Mouse (Mus musculus): ENCODE measurements around the gene Slfn4. TPM values are rescaled to one million over a fixed set of nuclear protein-coding genes. Genes with fewer than 3 reads are reported as not detected.
A peak's percentile ranks its signal among the peaks of the same experiment; 100 is the strongest.
"Not testable (repeated sequence)": the region's sequence is repeated elsewhere in the genome, so short reads cannot be mapped to it uniquely, and the experiment has no call there.

Slfn4 gene
- 0.86 and 1.0 TPM in 2 replicates for polyA plus RNA-seq (2012; rRNA removed)

GRCm38 (mm10) chr11:83174948-83175539 is at the start of gene Slfn4:
Gene Slfn4, plus strand, starts transcription at chr11:83175186.
- 85% methylated on average over 12 of the region's 12 CpGs for WGBS
- Histone ChIP-seq H3K27ac (ENCODE audit: insufficient read depth, low read length) (no peak within 1 kb of the TSS), H3K4me3 (ENCODE audit: extremely low read depth, insufficient read depth, insufficient read length) (no peak within 1 kb of the TSS), H3K36me3 (ENCODE audit: control insufficient read depth, insufficient read depth, low read length) (no peaks in the 10 kb centered on the region), H3K4me1 (ENCODE audit: control insufficient read depth, insufficient read depth, insufficient read length) (no peaks in the 10 kb centered on the region), H3K27me3 (ENCODE audit: control insufficient read depth, insufficient read depth, low read length) (no peaks in the 10 kb centered on the region)
- TF ChIP-seq POLR2A (IDR thresholded peaks at IDR 0.05; ENCODE audit: low read depth, low read length) (no peak), CTCF (IDR thresholded peaks at IDR 0.05; ENCODE audit: extremely low read depth, insufficient read depth, insufficient read length, insufficient replicate concordance) (no peak)
- DNase-seq (ENCODE audit: low read depth in 1 of 2, low spot score in 2 of 2): no peak

GRCm38 (mm10) chr11:83125633-83126032 is 49.4 kb upstream of the Slfn4 start:
- not testable (repeated sequence) for DNase-seq (ENCODE audit: low read depth in 1 of 2, low spot score in 2 of 2); H3K27me3 ChIP-seq (ENCODE audit: control insufficient read depth, insufficient read depth, low read length); H3K4me1 ChIP-seq (ENCODE audit: control insufficient read depth, insufficient read depth, insufficient read length); H3K4me3 ChIP-seq (ENCODE audit: extremely low read depth, insufficient read depth, insufficient read length); H3K27ac ChIP-seq (ENCODE audit: insufficient read depth, low read length); H3K36me3 ChIP-seq (ENCODE audit: control insufficient read depth, insufficient read depth, low read length)
- 80% methylated on average over 1 of the region's 1 CpGs for WGBS

DNA sequence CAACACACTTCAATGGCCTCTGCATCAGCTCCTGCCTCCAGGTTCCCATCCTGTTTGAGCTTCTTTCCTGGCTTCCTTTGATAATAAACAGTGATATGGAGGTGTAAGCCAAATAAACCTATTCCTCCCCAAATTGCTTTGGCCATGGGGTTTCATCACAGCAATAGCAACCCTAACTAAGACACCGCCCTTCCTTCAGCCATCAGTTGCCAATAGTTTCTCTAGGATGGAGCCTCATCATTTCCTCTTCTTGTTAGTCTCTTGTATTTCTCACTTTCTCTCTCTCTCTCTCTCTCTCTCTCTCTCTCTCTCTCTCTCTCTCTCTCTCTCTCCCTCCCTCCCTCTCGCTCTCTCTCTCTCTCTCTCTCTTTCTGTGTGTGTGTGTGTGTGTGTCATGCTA is 37.7 kb upstream of the Slfn4 start:
- H3K36me3 ChIP-seq (ENCODE audit: control insufficient read depth, insufficient read depth, low read length); DNase-seq (ENCODE audit: low read depth in 1 of 2, low spot score in 2 of 2); H3K4me3 ChIP-seq (ENCODE audit: extremely low read depth, insufficient read depth, insufficient read length); H3K27ac ChIP-seq (ENCODE audit: insufficient read depth, low read length); H3K4me1 ChIP-seq (ENCODE audit: control insufficient read depth, insufficient read depth, insufficient read length); H3K27me3 ChIP-seq (ENCODE audit: control insufficient read depth, insufficient read depth, low read length): not testable (repeated sequence)
- 100% methylated on average over 1 of the region's 2 CpGs for WGBS

- not testable (repeated sequence) for H3K27me3 ChIP-seq (ENCODE audit: control insufficient read depth, insufficient read depth, low read length); H3K27ac ChIP-seq (ENCODE audit: insufficient read depth, low read length); H3K36me3 ChIP-seq (ENCODE audit: control insufficient read depth, insufficient read depth, low read length); DNase-seq (ENCODE audit: low read depth in 1 of 2, low spot score in 2 of 2); H3K4me3 ChIP-seq (ENCODE audit: extremely low read depth, insufficient read depth, insufficient read length); H3K4me1 ChIP-seq (ENCODE audit: control insufficient read depth, insufficient read depth, insufficient read length)
- WGBS: no CpG with 5 or more reads among the region's 1 CpGs
Observed at GRCm38 (mm10) chr11:83148939-83149338, 26.0 kb upstream of the Slfn4 start.

- peak within 1 kb of the TSS; percentile 54 for H3K4me3 ChIP-seq (ENCODE audit: extremely low read depth, insufficient read depth, insufficient read length)
- H3K4me1 ChIP-seq (ENCODE audit: control insufficient read depth, insufficient read depth, insufficient read length): peaks cover 5% of the 10 kb centered on the region; the same call in 1 of the 2 replicates
- no peaks in the 10 kb centered on the region for H3K36me3 ChIP-seq (ENCODE audit: control insufficient read depth, insufficient read depth, low read length)
- H3K27me3 ChIP-seq (ENCODE audit: control insufficient read depth, insufficient read depth, low read length): no peaks in the 10 kb centered on the region
- TF ChIP-seq POLR2A (IDR thresholded peaks at IDR 0.05; ENCODE audit: low read depth, low read length) (no peak), CTCF (IDR thresholded peaks at IDR 0.05; ENCODE audit: extremely low read depth, insufficient read depth, insufficient read length, insufficient replicate concordance) (no peak)
- WGBS: 2% methylated on average over 12 of the region's 12 CpGs
- H3K27ac ChIP-seq (ENCODE audit: insufficient read depth, low read length): 0 out of 2 replicates have a peak within 1 kb of the TSS, but pooled peaks have one; percentile 40
- peak; percentile 49 to 59 for DNase-seq (ENCODE audit: low read depth in 1 of 2, low spot score in 2 of 2)
Observed at GRCm38 (mm10) chr11:83191134-83191893, 16.3 kb downstream of the Slfn4 start, which contains the start of gene Slfn3. Gene Slfn3, plus strand, starts transcription at chr11:83191330.

DNA sequence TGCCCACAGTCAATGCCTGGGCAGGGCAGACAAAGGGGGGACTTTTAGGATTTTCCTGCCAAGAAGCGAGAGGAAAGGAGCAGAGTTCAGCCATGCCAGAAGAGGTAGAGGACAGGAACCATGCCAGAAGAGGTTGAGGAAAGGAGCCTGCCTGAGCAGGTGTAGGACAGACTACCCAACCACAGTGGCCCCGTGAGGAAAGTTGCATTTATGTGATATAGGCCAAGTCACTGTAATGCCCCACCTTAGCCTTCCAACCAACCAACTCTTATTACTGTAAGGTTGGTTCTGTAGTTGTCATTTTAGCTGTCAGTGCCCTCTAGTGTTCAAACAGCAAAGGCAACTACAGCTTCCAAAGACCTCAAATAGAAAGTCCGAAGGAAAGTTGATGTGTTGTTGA is 17.0 kb downstream of the Slfn4 start:
- H3K4me1 ChIP-seq (ENCODE audit: control insufficient read depth, insufficient read depth, insufficient read length): peaks cover 5% of the 10 kb centered on the region; the same call in 1 of the 2 replicates
- 0 out of 2 replicates have a peak overlapping the region, but pooled peaks have one; percentile 40 for H3K27ac ChIP-seq (ENCODE audit: insufficient read depth, low read length)
- WGBS: 11% methylated on average over 3 of the region's 3 CpGs
- peak overlapping the region; percentile 38; the same call in 1 of the 2 replicates for H3K4me3 ChIP-seq (ENCODE audit: extremely low read depth, insufficient read depth, insufficient read length)
- no peaks in the 10 kb centered on the region for H3K27me3 ChIP-seq (ENCODE audit: control insufficient read depth, insufficient read depth, low read length)
- DNase-seq (ENCODE audit: low read depth in 1 of 2, low spot score in 2 of 2): peak in 1 of 2 experiments; percentile 57
- TF ChIP-seq CTCF (IDR thresholded peaks at IDR 0.05; ENCODE audit: extremely low read depth, insufficient read depth, insufficient read length, insufficient replicate concordance) (peak; percentile 7; the same call in 1 of the 2 replicates), POLR2A (IDR thresholded peaks at IDR 0.05; ENCODE audit: low read depth, low read length) (no peak)
- H3K36me3 ChIP-seq (ENCODE audit: control insufficient read depth, insufficient read depth, low read length): no peaks in the 10 kb centered on the region; the same call in 1 of the 2 replicates

- Histone ChIP-seq H3K27ac (ENCODE audit: insufficient read depth, low read length) (no peak overlapping the region), H3K36me3 (ENCODE audit: control insufficient read depth, insufficient read depth, low read length) (peaks cover 2% of the 10 kb centered on the region; the same call in 1 of the 2 replicates), H3K27me3 (ENCODE audit: control insufficient read depth, insufficient read depth, low read length) (no peaks in the 10 kb centered on the region), H3K4me3 (ENCODE audit: extremely low read depth, insufficient read depth, insufficient read length) (no peak overlapping the region), H3K4me1 (ENCODE audit: control insufficient read depth, insufficient read depth, insufficient read length) (no peaks in the 10 kb centered on the region)
- DNase-seq (ENCODE audit: low read depth in 1 of 2, low spot score in 2 of 2): no peak
- TF ChIP-seq POLR2A (IDR thresholded peaks at IDR 0.05; ENCODE audit: low read depth, low read length) (no peak), CTCF (IDR thresholded peaks at IDR 0.05; ENCODE audit: extremely low read depth, insufficient read depth, insufficient read length, insufficient replicate concordance) (no peak)
Observed at GRCm38 (mm10) chr11:83205002-83205401, 30.0 kb downstream of the Slfn4 start.

Data from spleen, adult 2 months (tissue).